Mouse (Mus musculus): Measurements from ENCODE around the gene Prickle2. TPM values are rescaled to one million over a fixed set of nuclear protein-coding genes. Genes with fewer than 3 reads are reported as not detected.
A peak's percentile ranks its signal among the peaks of the same experiment; 100 is the strongest.

The Prickle2 gene
- 1 to 10 TPM; 1.2 to 1.6 (median 1.3) TPM for total RNA-seq (2022)

DNA sequence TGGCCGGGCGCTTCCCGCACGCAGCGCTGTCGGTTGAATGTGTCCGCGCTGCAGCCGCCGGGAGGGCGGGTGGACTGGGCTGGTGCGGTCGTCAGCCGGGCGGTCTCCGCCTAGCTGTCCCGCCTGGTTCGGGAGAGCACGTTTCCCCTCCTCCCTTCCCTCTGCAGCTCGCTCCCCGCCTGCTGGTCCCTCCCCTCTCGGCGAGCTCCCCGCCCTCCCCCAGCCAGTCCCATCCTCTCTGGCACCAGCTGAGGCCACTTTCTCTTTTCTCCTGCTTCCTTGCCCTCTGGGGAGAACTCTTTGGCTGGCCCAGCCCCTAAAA lies at the start of gene Prickle2:
Gene Prickle2 (minus strand): TSS at position 11 of the 322 bp plus-strand sequence.
- DNase-seq (ENCODE audit: low spot score in 2 of 2) = peak; percentile 13 to 53

DNA sequence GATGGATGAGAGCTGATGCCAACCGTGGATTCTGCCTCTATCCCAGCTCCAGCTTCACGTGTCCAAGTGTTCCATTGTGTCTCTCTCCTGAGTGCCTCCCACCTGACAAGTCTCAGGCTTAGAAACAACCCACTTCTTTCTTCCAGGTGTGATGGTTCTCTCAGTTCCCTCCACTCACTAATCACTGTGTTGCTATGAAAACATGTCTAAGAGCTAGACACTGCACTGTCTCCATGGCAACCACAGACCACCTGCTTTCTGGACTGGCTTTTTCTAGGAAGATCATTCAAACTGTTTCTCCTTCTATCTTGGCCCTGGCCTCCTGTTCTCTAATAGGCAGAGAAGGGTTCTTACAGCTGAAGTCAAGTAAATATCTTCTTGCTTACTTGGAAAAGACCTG lies 46.8 kb upstream of the Prickle2 start:
- no peak for DNase-seq (ENCODE audit: low spot score in 2 of 2)

DNA sequence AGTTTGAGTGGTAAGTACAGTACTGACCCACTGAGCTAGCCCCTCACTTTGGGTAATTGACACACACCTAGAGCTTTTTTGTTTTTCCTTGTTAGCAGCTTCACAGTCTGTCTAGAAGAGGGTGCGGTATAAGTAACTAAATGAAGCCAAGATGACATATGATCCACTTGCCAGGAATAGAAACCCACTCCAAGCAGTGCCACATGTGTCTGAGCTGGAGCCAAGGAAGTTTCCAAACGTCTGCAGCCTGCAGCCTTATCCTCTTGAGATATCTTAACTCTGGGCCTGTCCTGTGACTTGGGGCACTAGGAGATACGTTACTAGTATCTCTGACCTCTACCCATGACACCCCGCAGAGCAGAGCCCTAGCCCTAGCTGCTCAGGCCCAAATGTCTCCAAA lies 43.5 kb upstream of the Prickle2 start:
- peak in 1 of 2 experiments; percentile 11 for DNase-seq (ENCODE audit: low spot score in 2 of 2)

DNA sequence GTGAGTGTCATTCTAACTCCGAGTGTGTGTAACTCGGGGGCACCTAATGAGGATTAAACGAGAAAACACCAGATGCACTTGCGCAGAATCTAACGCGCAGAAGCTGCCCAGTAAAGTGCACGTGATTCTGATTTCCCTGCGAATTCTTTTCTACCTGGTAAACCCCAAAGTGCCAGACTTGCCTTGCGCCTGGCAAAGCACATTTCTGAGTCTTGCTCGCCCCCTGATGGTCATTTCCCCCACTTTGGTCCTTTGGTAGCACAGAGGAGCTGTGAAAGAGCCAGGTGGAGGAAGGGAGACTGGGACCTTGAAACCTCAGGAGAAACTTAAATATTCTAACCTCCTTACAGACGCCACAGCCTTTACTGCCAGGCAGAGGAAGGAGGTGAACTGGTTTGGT lies 37.6 kb upstream of the Prickle2 start:
- DNase-seq (ENCODE audit: low spot score in 2 of 2) = peak in 1 of 2 experiments; percentile 9

DNA sequence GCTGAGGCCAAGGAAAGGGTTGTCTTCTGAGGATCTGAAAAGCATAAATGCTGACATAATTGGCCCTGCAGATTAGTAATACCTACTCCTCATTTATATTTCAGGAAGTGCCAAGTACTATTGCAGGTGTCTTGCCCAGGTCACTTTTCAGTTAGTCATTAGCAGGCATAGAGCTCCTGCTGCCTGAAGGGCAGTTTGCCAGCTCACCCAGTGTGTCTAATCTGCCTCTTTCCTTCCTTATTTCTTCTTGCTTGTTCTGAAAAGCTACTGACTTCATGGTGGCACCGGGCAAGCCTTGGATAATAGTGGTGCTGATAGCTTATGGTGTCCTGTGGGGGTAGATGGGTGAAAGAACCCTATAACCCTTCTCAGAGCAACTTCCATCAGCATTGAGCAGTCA lies 31.2 kb upstream of the Prickle2 start:
- DNase-seq (ENCODE audit: low spot score in 2 of 2) = no peak

DNA sequence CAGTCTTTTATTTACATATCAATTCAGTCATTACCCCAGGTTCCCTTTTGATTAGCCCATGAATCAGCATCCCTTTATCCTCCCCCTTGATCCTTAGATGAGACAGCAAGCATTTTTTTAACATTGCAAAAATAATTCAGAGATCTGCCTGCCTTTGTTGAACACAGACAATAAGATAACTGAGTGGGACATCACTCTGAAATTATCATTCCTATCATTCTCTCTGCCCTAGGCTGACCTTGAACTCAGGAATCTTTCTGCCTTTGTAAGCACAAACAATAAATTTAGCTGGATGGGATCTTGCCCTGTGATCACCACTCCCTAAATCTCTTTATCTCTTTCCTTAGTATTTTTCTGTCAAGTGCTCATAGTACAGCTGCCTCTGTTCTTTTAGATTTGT lies 27.7 kb upstream of the Prickle2 start:
- DNase-seq (ENCODE audit: low spot score in 2 of 2) = no peak

DNA sequence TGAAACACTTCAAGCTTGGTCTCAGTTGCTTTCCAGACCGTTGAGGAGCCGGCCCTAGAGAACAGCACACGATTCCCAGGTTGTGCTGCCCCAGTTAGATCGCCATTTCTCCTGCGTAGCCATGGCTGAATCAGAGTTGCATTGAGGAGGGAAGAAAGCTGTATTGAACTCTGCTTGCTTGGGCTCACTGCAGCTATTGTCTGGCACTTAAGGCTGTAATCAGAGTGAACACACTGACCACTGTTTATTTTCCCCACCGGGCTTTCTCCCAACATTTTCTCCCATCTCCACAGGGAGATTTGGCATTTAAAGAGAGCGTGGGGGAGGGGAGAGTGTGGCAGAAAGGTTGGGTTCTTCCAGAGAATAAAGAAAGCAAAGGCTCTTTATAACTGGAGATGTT lies 22.6 kb upstream of the Prickle2 start:
- DNase-seq (ENCODE audit: low spot score in 2 of 2) = no peak

DNA sequence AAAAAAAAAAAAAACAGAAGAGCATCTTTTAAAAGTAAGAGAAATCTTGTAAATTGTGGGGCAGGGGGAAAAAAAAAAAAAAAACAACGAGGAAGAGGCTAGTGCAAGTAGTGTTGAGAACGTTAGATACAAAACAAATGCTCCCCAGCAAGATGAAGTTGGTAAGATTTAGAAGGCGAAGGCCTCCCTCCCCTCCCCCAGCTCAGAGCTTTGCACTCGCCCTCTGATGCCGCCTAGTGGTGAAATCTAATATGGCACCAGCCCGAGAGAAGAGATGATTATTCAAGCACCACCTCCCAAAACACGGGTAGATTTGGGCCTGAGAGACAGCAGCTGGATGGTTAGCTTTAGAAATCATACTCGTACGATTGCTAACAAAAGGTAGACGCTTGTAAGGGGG lies 22.1 kb upstream of the Prickle2 start:
- DNase-seq (ENCODE audit: low spot score in 2 of 2) = peak; percentile 55 to 62

DNA sequence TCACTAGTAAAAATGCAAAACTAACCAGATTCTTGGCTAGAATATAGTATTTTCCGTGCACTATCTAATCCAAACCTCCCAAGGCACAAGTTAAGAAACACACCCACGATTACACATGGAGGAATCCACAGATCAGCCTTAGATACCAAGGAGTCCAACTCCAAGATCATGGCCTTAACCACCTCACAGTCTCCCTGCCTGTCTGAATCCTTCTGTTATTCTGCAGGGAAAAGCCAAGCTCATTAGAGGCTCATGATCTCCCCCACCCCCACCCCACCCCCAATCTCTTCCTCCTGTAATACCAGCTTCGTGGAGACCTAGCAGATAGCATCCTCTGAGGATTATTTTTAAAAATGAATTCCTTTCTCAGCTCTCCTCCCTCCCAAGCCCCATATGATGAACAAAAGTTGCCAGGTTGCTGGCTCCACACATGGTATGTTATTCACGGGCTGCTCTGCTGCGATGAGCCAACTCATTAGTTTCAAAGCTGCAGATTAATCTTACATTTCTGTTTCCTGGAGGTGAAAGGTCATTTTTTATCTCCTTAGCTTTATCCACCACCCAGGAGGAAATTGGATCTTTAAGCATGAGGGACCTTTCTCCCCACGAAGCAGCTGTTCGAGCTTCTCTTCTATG lies 21.5 kb upstream of the Prickle2 start:
- DNase-seq (ENCODE audit: low spot score in 2 of 2) = no peak

DNA sequence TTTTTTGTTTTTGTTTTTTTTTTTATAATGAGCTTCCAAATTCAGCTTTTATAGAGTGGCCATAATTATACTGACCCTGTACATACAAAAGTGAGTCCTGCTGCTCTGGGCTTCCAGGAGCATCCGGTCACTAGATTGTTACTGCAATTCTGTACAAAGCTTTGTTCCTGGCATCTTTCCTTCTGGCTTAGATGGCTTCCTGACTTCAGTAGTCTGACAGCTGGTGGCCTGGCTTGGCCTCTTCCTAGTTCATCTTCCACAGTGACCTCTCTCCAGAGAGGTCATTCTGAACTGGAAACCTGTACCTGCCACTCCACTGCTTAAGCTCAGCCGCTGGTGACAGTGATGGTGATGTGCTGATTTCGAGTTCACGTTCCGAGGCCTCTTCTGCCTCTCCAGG lies 20.2 kb upstream of the Prickle2 start:
- no peak for DNase-seq (ENCODE audit: low spot score in 2 of 2)

DNA sequence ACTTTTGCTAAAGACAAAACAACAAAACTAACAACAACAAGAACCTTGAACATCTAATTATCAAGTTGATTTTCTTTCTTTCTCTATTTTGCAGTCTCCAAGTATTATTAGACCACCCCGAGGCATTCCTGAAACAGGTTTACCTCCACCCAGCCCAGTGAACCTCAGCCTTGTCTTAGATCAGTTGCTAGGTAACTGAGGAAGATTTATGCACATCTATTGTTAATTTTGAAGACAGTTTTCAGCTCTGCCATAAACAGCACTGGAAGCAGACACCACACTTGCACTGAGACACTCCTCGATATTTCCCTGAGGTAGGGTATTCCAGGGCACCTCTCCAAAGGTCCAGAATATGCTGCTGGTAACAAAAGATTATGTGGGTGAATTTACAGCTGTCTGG lies 18.4 kb upstream of the Prickle2 start:
- no peak for DNase-seq (ENCODE audit: low spot score in 2 of 2)

DNA sequence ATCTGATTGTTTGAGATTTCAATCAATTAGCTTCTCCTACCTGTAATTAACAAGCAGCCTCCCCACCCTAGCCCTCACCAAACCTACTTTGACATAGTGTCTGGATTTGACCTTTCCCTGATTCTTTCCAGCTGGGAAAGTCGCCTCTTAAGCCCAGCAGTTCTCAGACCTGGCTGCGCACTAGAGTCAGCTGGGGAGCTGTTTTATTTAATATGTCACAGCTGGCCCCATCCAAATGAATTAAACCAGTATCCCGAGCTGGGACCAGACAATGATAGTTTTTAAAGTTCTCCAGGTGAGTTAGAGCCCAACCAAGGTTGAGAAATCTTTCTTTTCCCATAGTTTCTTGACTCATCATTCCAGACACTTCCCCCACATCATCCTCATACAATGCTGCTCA lies 9.9 kb upstream of the Prickle2 start:
- DNase-seq (ENCODE audit: low spot score in 2 of 2) = no peak

DNA sequence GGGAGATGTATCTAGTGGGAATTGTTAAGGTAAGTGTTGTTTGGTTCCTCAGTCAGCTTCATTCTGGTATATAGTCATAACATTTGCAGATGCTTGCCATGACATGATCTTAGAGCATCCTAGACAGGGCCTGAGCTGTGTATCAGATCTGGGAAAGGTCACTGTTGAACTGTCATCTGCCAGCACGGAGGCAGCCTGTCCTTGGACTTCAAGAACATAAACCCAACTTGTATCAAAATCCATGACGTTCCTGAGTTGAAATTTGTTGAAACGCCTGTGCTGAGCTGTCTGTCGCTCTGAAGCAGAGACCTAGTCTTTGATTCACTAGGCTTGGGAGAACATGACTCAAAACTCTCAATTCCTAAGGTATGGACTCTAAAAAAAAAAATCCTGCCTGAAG lies 8.8 kb upstream of the Prickle2 start:
- DNase-seq (ENCODE audit: low spot score in 2 of 2) = no peak

DNA sequence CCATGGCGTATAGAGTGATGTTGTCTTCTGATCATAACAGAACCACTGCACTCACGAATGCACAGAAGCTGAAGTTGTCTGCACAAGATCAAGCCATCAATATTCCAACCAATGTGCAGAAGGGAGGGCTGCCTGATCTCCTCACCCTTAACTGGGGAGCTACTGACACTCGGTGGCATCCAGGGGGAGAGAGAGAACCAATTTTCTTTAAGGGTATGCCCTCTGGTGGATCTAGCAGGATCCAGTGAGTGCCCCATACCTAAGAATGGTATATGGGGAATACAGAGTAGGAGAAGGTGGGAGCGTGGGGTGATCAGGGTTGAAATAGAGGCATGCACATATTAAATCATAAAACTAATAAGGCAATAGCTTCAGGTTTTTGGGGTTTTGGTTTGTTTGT lies 2.2 kb upstream of the Prickle2 start:
- no peak for DNase-seq (ENCODE audit: low spot score in 2 of 2)

DNA sequence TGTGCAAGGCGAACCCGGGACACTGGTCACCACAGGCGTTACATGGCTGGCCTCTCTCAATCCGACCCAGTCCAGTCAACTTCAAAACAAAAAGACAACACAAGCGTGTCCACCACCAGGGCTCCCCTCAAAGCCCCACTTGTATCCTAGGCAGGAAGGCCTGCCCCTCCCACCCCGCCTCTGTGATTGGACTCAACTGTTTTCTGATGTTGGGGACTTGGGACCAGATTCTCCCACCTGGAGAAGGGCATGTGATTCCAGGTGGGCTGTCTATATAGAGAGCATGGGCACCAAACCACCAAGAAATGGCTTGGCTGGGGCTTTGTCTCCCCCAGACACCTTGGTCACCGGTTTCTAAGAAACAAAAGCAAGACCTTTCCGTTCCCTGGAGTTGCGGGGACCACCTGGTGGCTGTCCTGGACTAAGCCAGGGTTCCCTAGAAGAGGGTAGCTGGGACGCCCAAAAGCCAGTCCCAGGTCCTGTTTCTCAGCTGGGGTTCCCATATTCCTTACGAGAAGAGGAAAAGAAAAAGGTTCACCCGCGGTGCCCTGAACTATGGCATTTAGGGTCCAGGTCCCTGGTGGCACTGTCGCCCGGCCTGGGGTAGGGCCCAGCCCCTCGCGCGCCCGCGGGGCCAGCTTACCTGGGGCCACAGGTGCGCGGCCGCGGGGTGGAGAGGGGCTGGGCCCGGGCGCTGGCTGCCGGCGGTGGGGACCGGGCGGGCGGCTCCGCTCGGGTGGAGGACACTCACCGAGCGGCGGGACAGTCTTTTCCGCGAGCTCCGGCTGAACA lies 406 bp downstream of the Prickle2 start:
- no peak for DNase-seq (ENCODE audit: low spot score in 2 of 2)

DNA sequence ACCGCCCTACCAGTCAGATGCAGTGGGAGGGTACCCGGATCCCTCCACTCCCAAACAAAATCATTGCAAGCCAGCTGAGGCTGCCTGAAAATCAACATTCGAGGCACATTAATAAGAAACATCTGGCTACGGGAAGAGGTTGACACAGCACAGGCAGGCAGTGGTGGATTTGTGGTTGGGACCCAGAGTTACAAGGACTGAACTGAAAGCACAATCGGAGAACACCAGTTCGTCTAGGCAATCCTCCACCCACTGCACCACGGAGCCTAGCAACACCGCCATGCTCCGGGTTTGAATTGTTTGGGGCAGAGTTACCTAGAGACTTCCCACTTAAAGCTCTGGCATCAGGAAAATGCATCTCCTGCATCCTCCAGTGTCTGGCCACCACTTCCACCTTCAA lies 1.1 kb downstream of the Prickle2 start:
- no peak for DNase-seq (ENCODE audit: low spot score in 2 of 2)

DNA sequence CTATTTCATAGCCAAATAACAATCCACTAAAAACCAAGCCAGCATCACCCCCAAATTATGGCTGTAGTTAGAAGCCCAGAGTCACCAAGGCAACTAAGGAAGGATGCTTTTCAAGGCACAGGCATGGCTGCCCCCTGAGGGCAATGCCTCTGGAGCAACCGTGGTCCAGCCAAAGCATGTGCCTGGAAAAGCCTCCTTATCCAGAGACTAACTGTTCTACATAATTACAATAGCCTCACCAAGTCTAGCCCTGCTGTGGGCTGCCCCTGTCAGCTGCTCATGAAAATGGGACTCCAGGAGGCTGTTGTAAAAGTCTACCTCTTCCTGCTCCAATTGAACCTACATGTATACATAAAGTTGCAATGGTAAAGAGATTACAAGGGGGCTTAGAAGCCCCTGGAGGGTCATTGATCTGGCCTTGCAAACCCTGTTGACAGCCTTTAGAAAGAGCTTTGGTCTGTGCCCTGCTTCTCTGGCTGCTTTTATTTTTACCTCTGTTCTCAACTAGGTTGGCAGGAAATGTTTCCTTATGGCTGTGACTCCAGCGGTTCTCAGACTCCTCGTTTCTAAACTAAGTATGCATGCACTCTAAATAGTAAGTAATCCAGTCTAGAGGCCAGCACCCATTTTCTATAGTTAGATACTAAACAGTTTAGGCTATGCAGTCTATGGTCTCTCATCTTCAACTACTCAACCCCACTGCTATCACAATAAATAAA lies 6.3 kb downstream of the Prickle2 start:
- DNase-seq (ENCODE audit: low spot score in 2 of 2) = no peak

DNA sequence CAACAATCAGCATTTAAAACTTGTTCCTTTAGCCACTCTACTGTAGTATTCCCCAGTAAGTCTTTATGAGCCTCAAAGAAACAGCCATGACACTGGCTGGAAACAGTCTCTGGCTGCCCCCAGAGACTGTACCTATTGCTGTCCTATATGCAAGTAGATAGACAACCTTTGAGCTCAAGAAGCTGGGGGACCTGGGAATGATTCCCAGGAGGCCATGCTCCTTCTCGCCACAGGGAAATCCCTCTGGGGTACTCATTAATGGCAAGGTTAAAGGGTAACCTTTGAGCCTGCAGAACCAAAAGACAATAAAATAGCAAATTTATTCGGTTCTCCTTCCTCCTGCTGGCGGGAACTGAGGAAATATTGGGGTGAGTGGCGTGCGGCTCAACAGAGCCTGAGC lies 8.1 kb downstream of the Prickle2 start:
- DNase-seq (ENCODE audit: low spot score in 2 of 2) = no peak

DNA sequence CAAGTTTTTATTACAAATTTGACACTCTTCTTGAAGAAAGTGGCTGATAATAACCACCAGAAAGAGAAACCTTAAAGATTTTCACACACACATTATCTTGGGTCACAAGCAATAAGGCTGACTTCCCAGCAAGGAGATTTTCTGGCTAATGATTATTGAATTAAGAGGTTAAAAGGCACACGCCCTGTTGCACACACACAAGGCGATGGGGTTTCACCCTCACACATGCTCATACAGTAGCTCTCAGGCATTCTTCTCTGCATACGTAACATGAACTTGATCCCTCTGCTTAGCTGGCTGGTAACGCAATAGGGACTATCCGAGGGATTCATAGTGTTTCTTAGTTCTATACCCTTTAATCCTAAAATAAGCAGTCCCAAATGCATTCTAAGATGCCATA lies 18.6 kb downstream of the Prickle2 start:
- no peak for DNase-seq (ENCODE audit: low spot score in 2 of 2)

DNA sequence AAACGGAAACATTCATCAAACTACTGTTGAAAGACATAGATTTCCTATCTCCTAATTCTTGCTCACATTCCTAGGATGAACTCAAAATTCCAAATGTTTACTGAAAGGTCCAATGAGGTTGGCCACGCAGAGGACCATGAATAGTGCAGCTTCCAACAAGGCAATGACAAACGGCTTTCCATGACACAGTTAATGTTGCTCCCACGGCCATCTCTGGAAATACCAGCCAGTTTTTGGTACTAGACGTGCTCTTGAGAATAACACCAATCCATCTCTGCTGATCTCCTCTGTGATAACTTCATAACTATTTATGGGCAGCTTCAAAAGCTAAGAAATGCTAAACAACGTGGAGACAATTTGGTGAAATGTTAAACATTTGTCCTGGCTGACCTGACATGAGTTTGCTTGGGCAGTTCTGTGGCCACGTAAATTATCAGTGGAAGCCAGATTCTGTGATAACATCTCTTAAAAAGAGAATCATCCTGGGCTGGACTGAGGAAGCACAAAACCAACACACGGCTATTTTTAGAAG lies 31.5 kb downstream of the Prickle2 start:
- no peak for DNase-seq (ENCODE audit: low spot score in 2 of 2)

DNA sequence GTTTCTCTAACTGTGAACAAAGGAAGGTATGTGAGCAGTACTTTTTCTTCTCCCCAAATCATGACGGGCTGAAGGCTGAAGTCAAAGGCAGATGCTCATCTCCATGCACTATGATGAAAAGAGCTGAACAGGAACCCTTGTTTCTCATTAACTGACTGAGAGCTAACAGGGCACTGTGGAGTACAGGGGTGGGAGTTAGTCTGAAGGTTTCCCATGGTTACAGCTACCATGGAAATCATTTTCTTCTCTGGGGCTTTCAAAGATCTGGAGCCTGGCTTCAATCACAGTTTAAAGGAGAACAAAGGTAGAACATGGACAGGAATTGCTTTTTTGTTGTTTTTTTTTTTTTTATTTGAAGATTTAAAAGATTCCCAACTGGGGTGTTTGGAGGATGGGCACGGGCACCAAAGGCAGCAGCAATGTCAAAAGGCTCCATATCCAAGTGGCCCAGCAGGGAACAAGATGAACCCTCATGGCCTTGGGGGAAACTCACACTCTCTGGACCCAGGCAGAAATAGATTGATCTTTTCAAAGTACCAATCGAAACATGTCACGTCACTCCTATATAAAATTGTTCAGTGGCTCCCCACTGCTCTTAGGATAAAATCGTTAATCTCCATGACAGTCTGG lies 35.3 kb downstream of the Prickle2 start:
- no peak for DNase-seq (ENCODE audit: low spot score in 2 of 2)

DNA sequence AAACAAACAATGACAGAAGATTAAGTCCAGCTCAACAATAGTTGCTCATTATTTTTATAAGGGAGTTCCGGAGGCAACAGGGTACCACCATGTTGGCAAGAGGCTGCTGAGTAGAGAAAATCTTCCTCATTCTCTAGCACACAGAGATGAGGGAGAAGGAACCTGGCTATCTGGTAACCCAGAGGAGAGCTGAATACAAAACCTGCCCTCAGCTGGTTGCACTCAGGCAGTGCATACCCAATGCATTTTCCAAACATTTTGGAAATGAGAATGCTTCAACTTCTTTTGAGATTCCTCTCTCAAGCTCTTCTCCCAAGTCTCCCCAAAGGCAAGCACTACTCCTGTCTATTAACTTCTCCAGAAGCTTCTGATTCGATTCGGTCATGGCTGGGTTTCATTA lies 36.3 kb downstream of the Prickle2 start:
- no peak for DNase-seq (ENCODE audit: low spot score in 2 of 2)

Measured in gastrocnemius, adult 8-10 months (tissue).